Mouse (Mus musculus): ENCODE results near the gene Cyp4a32.
A peak's percentile ranks its signal among the peaks of the same experiment; 100 is the strongest.
"Not testable (repeated sequence)": the region's sequence is repeated elsewhere in the genome, so short reads cannot be mapped to it uniquely, and the experiment has no call there.

Gene Cyp4a32

GRCm38 (mm10) chr4:115600611-115601010 is at the start of gene Cyp4a32:
Gene Cyp4a32, plus strand, starts transcription at chr4:115600969.
- not testable (repeated sequence) for DNase-seq

- no peak for DNase-seq
Observed at GRCm38 (mm10) chr4:115552726-115553125, 48.0 kb upstream of the Cyp4a32 start.

- DNase-seq, result no peak
Observed at GRCm38 (mm10) chr4:115555513-115555912, 45.3 kb upstream of the Cyp4a32 start.

- DNase-seq, result no peak
Observed at GRCm38 (mm10) chr4:115557861-115558561, 42.8 kb upstream of the Cyp4a32 start.

- DNase-seq, result not testable (repeated sequence)
Observed at GRCm38 (mm10) chr4:115561236-115561635, 39.5 kb upstream of the Cyp4a32 start.

- DNase-seq, result no peak
Observed at GRCm38 (mm10) chr4:115563401-115563800, 37.4 kb upstream of the Cyp4a32 start, which contains the start of gene Cyp4a31. Gene Cyp4a31, plus strand, starts transcription at chr4:115563649.

GRCm38 (mm10) chr4:115564469-115565225 is 36.1 kb upstream of the Cyp4a32 start:
- DNase-seq, result not testable (repeated sequence)

GRCm38 (mm10) chr4:115575255-115575654 is 25.5 kb upstream of the Cyp4a32 start:
- no peak for DNase-seq

GRCm38 (mm10) chr4:115575776-115576175 is 25.0 kb upstream of the Cyp4a32 start:
- DNase-seq, result peak; percentile 81

GRCm38 (mm10) chr4:115583036-115583435 is 17.7 kb upstream of the Cyp4a32 start:
- DNase-seq, result peak; percentile 59

GRCm38 (mm10) chr4:115596357-115596756 is 4.4 kb upstream of the Cyp4a32 start:
- no peak for DNase-seq

GRCm38 (mm10) chr4:115596824-115597336 is 3.9 kb upstream of the Cyp4a32 start:
- no peak for DNase-seq

- DNase-seq, result no peak
Observed at GRCm38 (mm10) chr4:115614005-115614404, 13.2 kb downstream of the Cyp4a32 start.

- DNase-seq, result not testable (repeated sequence)
Observed at GRCm38 (mm10) chr4:115625560-115625959, 24.8 kb downstream of the Cyp4a32 start.

- DNase-seq, result peak; percentile 81
Observed at GRCm38 (mm10) chr4:115642967-115643754, 42.4 kb downstream of the Cyp4a32 start.

- DNase-seq, result peak; percentile 95
Observed at GRCm38 (mm10) chr4:115645371-115645770, 44.6 kb downstream of the Cyp4a32 start.

GRCm38 (mm10) chr4:115647580-115647979 is 46.8 kb downstream of the Cyp4a32 start, which contains the start of gene Cyp4b1:
Gene Cyp4b1, minus strand, starts transcription at chr4:115647723.
- peak; percentile 95 for DNase-seq

- no peak for DNase-seq
Observed at GRCm38 (mm10) chr4:115648752-115649151, 48.0 kb downstream of the Cyp4a32 start.

- DNase-seq, result peak; percentile 81
Observed at GRCm38 (mm10) chr4:115649344-115649743, 48.6 kb downstream of the Cyp4a32 start.

GRCm38 (mm10) chr4:115650866-115651265 is 50.1 kb downstream of the Cyp4a32 start:
- no peak for DNase-seq

GRCm38 (mm10) chr4:115655841-115656534 is 55.2 kb downstream of the Cyp4a32 start:
- DNase-seq, result not testable (repeated sequence)

GRCm38 (mm10) chr4:115656535-115656922 is 55.8 kb downstream of the Cyp4a32 start:
- DNase-seq, result not testable (repeated sequence)
